14 mouse cellular contexts compared by ENCODE assay signal in the genomic region with DNA sequence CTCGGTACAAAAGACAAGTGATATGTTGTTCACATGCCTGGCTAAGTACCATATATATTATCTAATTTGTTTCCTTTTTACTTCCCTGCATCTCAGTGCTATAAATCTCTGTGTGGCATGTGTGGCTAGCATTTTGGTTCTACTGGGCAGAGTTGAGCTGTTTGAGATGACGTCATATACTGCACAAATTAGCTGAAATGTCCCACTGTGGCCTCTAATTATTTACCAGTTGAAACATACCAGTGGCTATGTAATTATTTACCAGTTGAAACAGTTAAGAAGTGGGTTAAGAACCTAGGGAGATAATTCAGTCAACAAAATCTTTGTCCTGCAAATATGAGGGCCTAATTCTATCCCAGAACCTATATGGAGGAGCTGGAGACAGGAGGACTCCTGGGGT. TPM values are rescaled to one million over a fixed set of nuclear protein-coding genes. Genes with fewer than 3 reads are reported as not detected.
"Had no signal": no experiment of that assay in that cellular context is flagged by ENCODE, and none has a peak within 500 bp of the region (broad histone marks: within the 10 kb centered on the region; RNA-seq: fewer than 3 reads in every experiment).

No protein-coding gene starts in this region.

- H3K4me1 ChIP-seq: limb, embryonic 13.5 days; midbrain, embryonic 12.5 days had no signal

- H3K9me3 ChIP-seq: limb, embryonic 13.5 days; midbrain, embryonic 12.5 days; neural tube, embryonic 13.5 days had no signal

- H3K9ac ChIP-seq: limb, embryonic 13.5 days; liver, embryonic 14.5 days; lung, embryonic 14.5 days; midbrain, embryonic 12.5 days; neural tube, embryonic 13.5 days had no signal

- H3K4me2 ChIP-seq: limb, embryonic 13.5 days; lung, embryonic 14.5 days; midbrain, embryonic 12.5 days; neural tube, embryonic 13.5 days had no signal

- ATAC-seq: midbrain, embryonic 16.5 days had no signal

- H3K4me3 ChIP-seq: limb, embryonic 13.5 days; midbrain, embryonic 12.5 days; neural tube, embryonic 13.5 days had no signal

- DNase-seq: left cerebral cortex, postnatal 4 days; lung, embryonic 14.5 days; lung, postnatal 14 days; right cerebral cortex, postnatal 14 days; thymus, postnatal 36 days had no signal

- H3K36me3 ChIP-seq: limb, embryonic 13.5 days; midbrain, embryonic 12.5 days; neural tube, embryonic 13.5 days had no signal

- H3K27ac ChIP-seq: limb, embryonic 13.5 days; liver, embryonic 14.5 days; macrophage; midbrain, embryonic 12.5 days; neural tube, embryonic 13.5 days had no signal

- H3K27me3 ChIP-seq: limb, embryonic 13.5 days; midbrain, embryonic 12.5 days; neural tube, embryonic 13.5 days had no signal

RNA-seq across cellular contexts. Expression of a gene that starts 4.3 kb away (rescaled TPM):
- polyA plus RNA-seq: large intestine, adult 2 months; limb, embryonic 13.5 days; liver, embryonic 14.5 days; macrophage; midbrain, embryonic 12.5 days; stomach, embryonic 16.5 days; thymus, postnatal 0 days had no signal

RNA-seq across cellular contexts. Expression of a gene that starts 8.3 kb away (rescaled TPM):
- polyA plus RNA-seq: limb, embryonic 13.5 days; macrophage; midbrain, embryonic 12.5 days; neural tube, embryonic 13.5 days; stomach, embryonic 16.5 days; thymus, postnatal 0 days had no signal

RNA-seq across cellular contexts. Expression of a gene that starts 26.6 kb away (rescaled TPM):
- polyA plus RNA-seq: large intestine, adult 2 months; limb, embryonic 13.5 days; liver, embryonic 14.5 days; lung, embryonic 14.5 days; macrophage; midbrain, embryonic 12.5 days; midbrain, embryonic 16.5 days; neural tube, embryonic 13.5 days; stomach, embryonic 16.5 days; thymus, postnatal 0 days had no signal

RNA-seq across cellular contexts. Expression of a gene that starts 48.5 kb away (rescaled TPM):
- polyA plus RNA-seq: large intestine, adult 2 months; limb, embryonic 13.5 days; liver, embryonic 14.5 days; lung, embryonic 14.5 days; macrophage; midbrain, embryonic 12.5 days; midbrain, embryonic 16.5 days; neural tube, embryonic 13.5 days; stomach, embryonic 16.5 days had no signal
